Mouse (Mus musculus): ENCODE data around the gene Foxc2. TPM values are rescaled to one million over a fixed set of nuclear protein-coding genes. Genes with fewer than 3 reads are reported as not detected.

Gene Foxc2
- total RNA-seq (2014; rRNA removed) (7.6 and 10.9 TPM in 2 replicates), polyA plus RNA-seq (2015; fragmentation: Nextera tagmentation; extraction: Ambion mirVana) (2.6 and 2.8 TPM in 2 replicates)

DNA sequence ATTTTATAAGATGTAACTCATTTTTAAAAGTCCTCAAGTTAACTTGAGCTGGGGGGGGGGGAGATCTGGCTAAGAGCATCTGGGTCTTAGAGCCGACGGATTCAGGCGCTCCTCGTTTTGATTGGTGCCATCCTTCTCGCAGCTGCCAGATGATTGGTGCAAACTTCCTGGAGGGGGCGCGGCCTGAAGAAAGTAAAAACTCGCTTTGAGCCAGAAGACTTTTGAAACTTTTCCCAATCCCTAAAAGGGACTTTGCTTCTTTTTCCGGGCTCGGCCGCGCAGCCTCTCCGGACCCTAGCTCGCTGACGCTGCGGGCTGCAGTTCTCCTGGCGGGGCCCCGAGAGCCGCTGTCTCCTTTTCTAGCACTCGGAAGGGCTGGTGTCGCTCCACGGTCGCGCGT lies at the start of gene Foxc2:
Gene Foxc2, plus strand, starts transcription at position 224 of the 400 bp plus-strand sequence.
- no peak within 1 kb of the TSS for H3K9ac ChIP-seq (replicated peaks; ENCODE audit: low read length, poor library complexity, severe bottlenecking)
- no peak for ATAC-seq (ENCODE audit: low FRiP score)

DNA sequence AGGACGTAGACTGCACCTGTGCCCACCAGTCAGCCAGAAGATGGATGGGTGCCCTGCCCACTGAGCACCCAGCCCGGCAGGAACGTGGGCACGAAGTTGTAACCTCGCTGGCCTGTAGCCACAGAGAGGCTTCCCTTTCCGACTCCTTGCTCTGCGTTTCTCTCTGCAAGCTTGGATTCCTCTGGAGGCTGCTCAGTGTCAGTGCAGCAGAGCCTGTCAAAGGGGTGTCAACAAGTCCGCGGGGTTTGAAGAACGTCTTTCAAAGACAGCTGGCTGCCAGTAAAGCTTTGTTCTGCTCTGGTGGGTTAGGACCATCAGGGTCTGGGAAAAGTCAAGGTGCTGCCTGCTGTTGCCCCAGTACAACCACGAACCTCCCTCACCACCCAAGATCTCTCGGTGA lies 44.5 kb upstream of the Foxc2 start:
- no peak overlapping the region for H3K4me3 ChIP-seq (ENCODE audit: low read depth, low read length)
- no peak for ATAC-seq (ENCODE audit: low FRiP score)
- no peak overlapping the region for H3K27ac ChIP-seq (ENCODE audit: low read depth, low read length)
- no peak overlapping the region for H3K9ac ChIP-seq (replicated peaks; ENCODE audit: low read length, poor library complexity, severe bottlenecking)
- H3K27me3 ChIP-seq (ENCODE audit: insufficient read depth, low read length) = peaks cover 64% of the 10 kb centered on the region
- no peaks in the 10 kb centered on the region for H3K36me3 ChIP-seq (ENCODE audit: insufficient read depth, low read length)
- H3K4me1 ChIP-seq (ENCODE audit: insufficient read depth, low read length) = no peaks in the 10 kb centered on the region
- H3K4me2 ChIP-seq (ENCODE audit: low read depth, low read length, poor library complexity, severe bottlenecking) = no peak overlapping the region
- no peaks in the 10 kb centered on the region for H3K9me3 ChIP-seq (ENCODE audit: low read length)
- peak; percentile 32 for DNase-seq (ENCODE audit: low spot score)
- 2% methylated on average over 12 of the region's 12 CpGs for WGBS
- peak; percentile 73 for TF ChIP-seq CTCF (IDR thresholded peaks at IDR 0.05)

More for the DNA sequence above, at the start of gene Foxc2:
- under 1% methylated on average over 25 of the region's 25 CpGs for WGBS
- H3K36me3 ChIP-seq (ENCODE audit: insufficient read depth, low read length) = no peaks in the 10 kb centered on the region
- H3K27ac ChIP-seq (ENCODE audit: low read depth, low read length) = no peak within 1 kb of the TSS
- DNase-seq (ENCODE audit: low spot score) = peak; percentile 82
- no peak; the same call in 1 of the 2 replicates for TF ChIP-seq CTCF (IDR thresholded peaks at IDR 0.05)
- H3K4me1 ChIP-seq (ENCODE audit: insufficient read depth, low read length) = peaks cover 2% of the 10 kb centered on the region; the same call in 1 of the 2 replicates
- no peaks in the 10 kb centered on the region for H3K9me3 ChIP-seq (ENCODE audit: low read length)
- peaks cover 67% of the 10 kb centered on the region for H3K27me3 ChIP-seq (ENCODE audit: insufficient read depth, low read length)
- peak within 1 kb of the TSS; percentile 29 for H3K4me3 ChIP-seq (ENCODE audit: low read depth, low read length)
- peak within 1 kb of the TSS; percentile 45 for H3K4me2 ChIP-seq (ENCODE audit: low read depth, low read length, poor library complexity, severe bottlenecking)

DNA sequence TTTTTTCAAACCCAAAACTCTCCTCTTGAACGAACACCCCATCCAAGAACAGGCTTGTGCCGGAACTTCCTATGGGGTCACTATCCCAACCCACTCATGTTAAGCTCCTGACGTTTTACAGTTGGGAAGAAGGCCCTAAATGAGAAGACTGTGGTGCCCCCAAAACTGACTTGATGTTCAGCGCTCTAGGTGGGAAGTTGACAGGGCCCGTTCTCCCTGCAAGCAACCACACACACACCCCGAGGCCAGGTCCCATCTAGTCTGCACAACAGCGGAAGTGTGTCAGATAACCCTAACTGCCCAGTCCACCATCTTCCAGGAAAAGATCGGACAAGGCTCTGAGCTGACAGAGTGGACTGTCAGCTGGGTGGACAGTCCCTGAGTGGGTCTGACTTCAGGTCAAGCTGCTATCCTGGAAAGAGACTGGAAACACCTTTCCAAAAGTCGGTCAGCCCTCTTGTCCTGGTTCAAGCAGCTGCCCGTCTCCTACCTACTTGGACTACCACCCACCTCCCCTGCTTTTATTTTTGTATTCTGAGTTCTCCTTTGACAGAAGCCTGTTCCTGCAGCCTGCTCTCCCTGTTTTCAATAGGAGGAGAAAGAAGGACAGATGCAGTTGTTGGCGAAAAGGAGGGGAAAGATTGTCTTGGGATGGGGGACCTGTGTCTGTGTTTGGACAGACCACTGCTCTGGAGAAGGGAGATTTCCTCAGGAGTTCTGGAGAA lies 43.4 kb upstream of the Foxc2 start:
- Histone ChIP-seq H3K36me3 (ENCODE audit: insufficient read depth, low read length) (no peaks in the 10 kb centered on the region), H3K4me2 (ENCODE audit: low read depth, low read length, poor library complexity, severe bottlenecking) (no peak overlapping the region), H3K27me3 (ENCODE audit: insufficient read depth, low read length) (peaks cover 75% of the 10 kb centered on the region), H3K9ac (replicated peaks; ENCODE audit: low read length, poor library complexity, severe bottlenecking) (no peak overlapping the region), H3K4me1 (ENCODE audit: insufficient read depth, low read length) (no peaks in the 10 kb centered on the region), H3K9me3 (ENCODE audit: low read length) (no peaks in the 10 kb centered on the region), H3K27ac (ENCODE audit: low read depth, low read length) (no peak overlapping the region), H3K4me3 (ENCODE audit: low read depth, low read length) (no peak overlapping the region)
- no peak for TF ChIP-seq CTCF (IDR thresholded peaks at IDR 0.05)
- DNase-seq (ENCODE audit: low spot score) = no peak
- no peak for ATAC-seq (ENCODE audit: low FRiP score)
- WGBS = 12% methylated on average over 11 of the region's 11 CpGs

DNA sequence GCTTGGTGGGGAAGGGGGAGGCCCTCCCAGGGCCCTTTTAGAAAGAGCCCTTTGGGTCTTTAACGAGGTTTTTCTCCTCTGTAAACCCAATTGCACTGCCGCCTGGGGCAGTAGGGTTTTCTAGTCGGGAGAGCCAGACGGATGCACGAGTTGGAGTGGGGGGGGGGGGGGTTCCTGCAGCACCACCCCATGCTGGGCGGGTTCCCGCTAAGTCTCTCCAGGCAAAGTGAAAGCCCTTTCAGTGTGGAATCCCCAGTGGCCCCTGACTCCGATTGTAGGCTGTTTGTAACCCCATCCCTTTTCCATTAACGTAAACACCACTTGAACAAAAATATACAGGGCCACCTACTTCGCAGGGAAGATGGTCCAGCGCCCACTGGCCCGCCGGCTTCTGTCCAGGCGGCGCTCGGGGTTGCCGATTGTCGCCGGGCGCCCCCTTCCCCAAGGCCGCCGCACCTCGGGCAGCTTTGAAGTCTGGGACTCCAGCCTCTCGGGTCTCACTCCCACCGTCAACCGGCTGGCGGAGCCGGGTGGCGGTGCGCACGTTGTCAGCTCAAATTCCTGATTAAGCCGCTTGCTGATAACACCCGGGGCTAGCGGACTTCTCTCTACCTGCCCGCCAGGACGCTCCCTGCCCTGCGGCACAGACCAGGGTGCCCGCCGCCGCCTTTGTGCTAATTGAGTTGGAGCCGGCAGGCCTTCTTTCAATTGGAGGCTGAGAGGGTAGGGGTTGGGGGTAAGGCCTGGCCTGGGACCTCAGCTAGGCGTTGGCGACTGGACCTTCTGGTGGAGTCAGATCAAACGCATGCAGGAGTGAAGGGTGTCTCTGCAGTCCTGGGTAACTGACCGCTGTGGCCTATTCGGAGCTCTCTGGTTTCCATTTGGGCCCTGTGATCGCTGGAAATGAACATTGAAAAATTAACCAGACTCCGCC lies 42.5 kb upstream of the Foxc2 start:
- Histone ChIP-seq H3K27me3 (ENCODE audit: insufficient read depth, low read length) (peaks cover 82% of the 10 kb centered on the region), H3K9ac (replicated peaks; ENCODE audit: low read length, poor library complexity, severe bottlenecking) (no peak overlapping the region), H3K27ac (ENCODE audit: low read depth, low read length) (no peak overlapping the region), H3K9me3 (ENCODE audit: low read length) (no peaks in the 10 kb centered on the region), H3K4me1 (ENCODE audit: insufficient read depth, low read length) (no peaks in the 10 kb centered on the region), H3K4me3 (ENCODE audit: low read depth, low read length) (0 out of 2 replicates have a peak overlapping the region, but pooled peaks have one; percentile 2), H3K4me2 (ENCODE audit: low read depth, low read length, poor library complexity, severe bottlenecking) (0 out of 2 replicates have a peak overlapping the region, but pooled peaks have one; percentile 10), H3K36me3 (ENCODE audit: insufficient read depth, low read length) (no peaks in the 10 kb centered on the region)
- ATAC-seq (ENCODE audit: low FRiP score) (no peak), DNase-seq (ENCODE audit: low spot score) (no peak)
- WGBS = under 1% methylated on average over 48 of the region's 48 CpGs
- no peak for TF ChIP-seq CTCF (IDR thresholded peaks at IDR 0.05)

DNA sequence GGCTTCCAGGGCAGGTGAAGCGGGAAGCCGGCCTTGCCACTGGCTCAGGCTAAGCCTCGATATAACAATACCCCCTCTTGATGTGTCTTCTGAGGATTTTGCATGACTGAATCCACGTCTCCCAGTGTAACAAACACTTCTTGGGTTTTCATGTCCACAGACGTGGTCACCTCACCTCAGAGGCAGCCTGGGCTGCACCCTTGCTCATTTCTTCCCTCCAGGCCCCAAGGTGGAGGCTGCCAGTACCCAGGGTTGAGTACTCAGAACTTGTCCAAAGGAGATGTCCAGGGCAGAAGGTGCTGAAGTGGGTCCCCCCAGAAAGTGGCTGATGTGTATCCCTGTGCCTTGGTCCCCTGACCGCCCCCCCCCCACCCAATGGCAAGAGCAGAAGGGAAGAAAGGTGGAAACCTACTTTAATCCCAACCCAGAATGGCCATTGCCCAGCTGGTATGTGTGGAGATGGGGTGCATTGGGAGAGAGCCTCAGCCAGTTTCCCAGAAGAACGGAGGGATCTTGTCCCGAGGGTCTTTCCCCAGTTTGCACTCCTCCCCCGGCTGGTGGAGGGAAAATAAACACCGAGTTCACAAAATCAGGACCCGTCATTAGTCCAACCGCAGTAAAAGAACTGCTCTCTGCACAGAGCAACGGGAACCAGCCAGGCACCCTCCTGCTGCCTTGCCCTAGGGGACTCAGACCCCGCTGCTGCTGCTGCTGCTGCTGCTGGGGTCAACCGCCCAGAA lies 41.7 kb upstream of the Foxc2 start:
- no peaks in the 10 kb centered on the region for H3K4me1 ChIP-seq (ENCODE audit: insufficient read depth, low read length)
- H3K27ac ChIP-seq (ENCODE audit: low read depth, low read length) = no peak overlapping the region
- H3K9ac ChIP-seq (replicated peaks; ENCODE audit: low read length, poor library complexity, severe bottlenecking) = no peak overlapping the region
- no peak overlapping the region for H3K4me3 ChIP-seq (ENCODE audit: low read depth, low read length)
- no peaks in the 10 kb centered on the region for H3K9me3 ChIP-seq (ENCODE audit: low read length)
- under 1% methylated on average over 15 of the region's 15 CpGs for WGBS
- DNase-seq (ENCODE audit: low spot score) (no peak), ATAC-seq (ENCODE audit: low FRiP score) (no peak)
- H3K36me3 ChIP-seq (ENCODE audit: insufficient read depth, low read length) = no peaks in the 10 kb centered on the region
- no peak for TF ChIP-seq CTCF (IDR thresholded peaks at IDR 0.05)
- H3K4me2 ChIP-seq (ENCODE audit: low read depth, low read length, poor library complexity, severe bottlenecking) = no peak overlapping the region
- peaks cover 88% of the 10 kb centered on the region for H3K27me3 ChIP-seq (ENCODE audit: insufficient read depth, low read length)
